Comparison of ENCODE assay signal across 19 mouse cellular contexts in genomic region chr15:11476248-11476647, GRCm38 (mm10).
DNase-seq lines count a peak whose midpoint lies in the region; ATAC-seq and TF ChIP-seq lines count a peak whose summit lies in the region.
"Had no signal": no experiment of that assay in that cellular context is flagged by ENCODE, and none has a peak within 500 bp of the region (broad histone marks: within the 10 kb centered on the region; RNA-seq: fewer than 3 reads in every experiment).

No protein-coding gene starts in this region.

- H3K4me3 ChIP-seq in embryonic facial prominence, embryonic 14.5 days (ENCODE audit: low read depth, low read length): no peak overlapping the region
- no peak overlapping the region for H3K4me3 ChIP-seq in embryonic facial prominence, embryonic 10.5 days
- no peak overlapping the region for H3K4me3 ChIP-seq in embryonic fibroblast, embryonic 13.5 days (ENCODE audit: insufficient read depth, low read length)
- H3K4me3 ChIP-seq: embryonic facial prominence, embryonic 13.5 days; forebrain, embryonic 13.5 days; forebrain, embryonic 15.5 days had no signal

- no peak overlapping the region for H3K4me2 ChIP-seq in embryonic facial prominence, embryonic 14.5 days (ENCODE audit: low read depth, low read length)
- H3K4me2 ChIP-seq: embryonic facial prominence, embryonic 13.5 days; forebrain, embryonic 13.5 days; forebrain, embryonic 15.5 days had no signal

- peaks cover 3% of the 10 kb centered on the region; the same call in 1 of the 2 replicates for H3K4me1 ChIP-seq in embryonic facial prominence, embryonic 14.5 days (ENCODE audit: control insufficient read depth, insufficient read depth, low read length)
- no peaks in the 10 kb centered on the region for H3K4me1 ChIP-seq in embryonic facial prominence, embryonic 10.5 days
- H3K4me1 ChIP-seq in embryonic fibroblast, embryonic 13.5 days (ENCODE audit: control insufficient read depth, insufficient read depth, low read length): no peaks in the 10 kb centered on the region
- H3K4me1 ChIP-seq: embryonic facial prominence, embryonic 13.5 days; forebrain, embryonic 13.5 days had no signal

- ATAC-seq in embryonic facial prominence, embryonic 14.5 days (ENCODE audit: low read depth): no peak
- ATAC-seq: activated CD4-positive, CD25-positive, alpha-beta regulatory T cell, adult 4 months; forebrain, embryonic 13.5 days; forebrain, embryonic 15.5 days; forebrain, postnatal 0 days; Patski had no signal

- no peak for TF ChIP-seq POLR2A in embryonic fibroblast, embryonic 13.5 days (IDR thresholded peaks at IDR 0.05; ENCODE audit: low read depth, low read length)

- H3K9ac ChIP-seq in embryonic facial prominence, embryonic 14.5 days (ENCODE audit: low read depth, low read length): no peak overlapping the region
- H3K9ac ChIP-seq: embryonic facial prominence, embryonic 13.5 days; forebrain, embryonic 13.5 days; forebrain, embryonic 15.5 days; forebrain, postnatal 0 days had no signal

- 56% methylated on average over 3 of the region's 3 CpGs for WGBS in embryonic facial prominence, embryonic 14.5 days
- 63% methylated on average over 3 of the region's 3 CpGs for WGBS in embryonic facial prominence, embryonic 10.5 days

- no peak overlapping the region for H3K27ac ChIP-seq in embryonic facial prominence, embryonic 14.5 days (replicated peaks; ENCODE audit: low read depth, low read length)
- H3K27ac ChIP-seq in embryonic facial prominence, embryonic 10.5 days (replicated peaks): no peak overlapping the region
- H3K27ac ChIP-seq in embryonic fibroblast, embryonic 13.5 days (ENCODE audit: insufficient read depth, low read length): 0 out of 2 replicates have a peak overlapping the region, but pooled peaks have one; percentile 5
- H3K27ac ChIP-seq: embryonic facial prominence, embryonic 13.5 days; forebrain, embryonic 13.5 days; forebrain, embryonic 15.5 days had no signal

- H3K27me3 ChIP-seq in embryonic facial prominence, embryonic 14.5 days (replicated peaks; ENCODE audit: control insufficient read depth, insufficient read depth, low read length): no peaks in the 10 kb centered on the region
- H3K27me3 ChIP-seq in embryonic facial prominence, embryonic 10.5 days (replicated peaks; ENCODE audit: low read depth, poor library complexity, severe bottlenecking): no peaks in the 10 kb centered on the region
- H3K27me3 ChIP-seq: embryonic facial prominence, embryonic 13.5 days; forebrain, embryonic 13.5 days; forebrain, embryonic 15.5 days had no signal

- H3K9me3 ChIP-seq in embryonic facial prominence, embryonic 14.5 days (ENCODE audit: control insufficient read depth, low read length): no peaks in the 10 kb centered on the region
- no peaks in the 10 kb centered on the region for H3K9me3 ChIP-seq in embryonic facial prominence, embryonic 10.5 days
- H3K9me3 ChIP-seq: embryonic facial prominence, embryonic 13.5 days; forebrain, embryonic 13.5 days; forebrain, embryonic 15.5 days had no signal

- TF ChIP-seq CTCF in embryonic fibroblast, embryonic 13.5 days (IDR thresholded peaks at IDR 0.05; ENCODE audit: borderline replicate concordance, insufficient read depth, low read length): no peak

- intact Hi-C loops in heart, postnatal 14 days (cut with DNase I): no loop called here

- H3K36me3 ChIP-seq in embryonic facial prominence, embryonic 14.5 days (ENCODE audit: control insufficient read depth, insufficient read depth, low read length): no peaks in the 10 kb centered on the region
- H3K36me3 ChIP-seq in embryonic facial prominence, embryonic 10.5 days (replicated peaks): no peaks in the 10 kb centered on the region
- H3K36me3 ChIP-seq: embryonic facial prominence, embryonic 13.5 days; forebrain, embryonic 15.5 days had no signal

- DNase-seq in embryonic facial prominence, embryonic 14.5 days (ENCODE audit: low spot score): peak; percentile 72
- DNase-seq in embryonic facial prominence, embryonic 10.5 days (ENCODE audit: low spot score): no peak
- DNase-seq in 3T3-L1 (ENCODE audit: low read depth, low spot score): peak; percentile 70
- no peak for DNase-seq in heart, postnatal 14 days
- DNase-seq: adrenal gland, adult 8-10 months; adrenal gland, postnatal 14 days; adrenal gland, postnatal 36 days; cerebellum, adult 11-12 months; cerebellum, adult 2 months; cerebellum, adult 9-10 months; cerebellum, postnatal 10 days; cerebellum, postnatal 25 days; forebrain, postnatal 0 days had no signal

Comparison
In these comparisons a context has a peak if more than half of its experiments do, and no peak if none do; other contexts are left out.
1. DNase-seq: peak in embryonic facial prominence, embryonic 14.5 days (single experiment) and 3T3-L1 (single experiment); none in embryonic facial prominence, embryonic 10.5 days (single experiment) and heart, postnatal 14 days (0 of 2).